Mouse (Mus musculus): ENCODE results near the gene Gzmc.

DNA sequence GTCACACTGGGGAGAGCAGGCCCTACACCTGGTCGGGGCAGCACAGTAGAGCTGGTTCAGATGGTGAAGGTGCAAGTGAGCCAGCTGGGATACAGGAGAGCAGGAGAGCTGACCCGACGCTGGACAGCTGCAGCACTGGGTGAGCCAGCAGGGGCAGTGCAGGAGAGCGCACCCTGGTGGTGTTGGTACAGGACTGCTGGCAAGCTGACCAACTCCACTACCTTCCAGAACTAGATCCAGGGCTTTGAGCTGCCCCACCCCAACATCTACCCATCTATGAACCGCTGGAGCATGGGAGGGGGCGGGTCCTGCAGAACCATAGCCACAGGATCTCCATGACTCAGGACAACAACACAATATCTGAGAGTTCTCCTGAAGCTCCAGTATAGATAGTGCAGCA is 47.5 kb downstream of the Gzmc start:
- TF ChIP-seq CTCF (IDR thresholded peaks at IDR 0.05; ENCODE audit: low read depth) (no peak), EP300 (IDR thresholded peaks at IDR 0.05; ENCODE audit: low read depth) (no peak)
